Mouse (Mus musculus) thymus, postnatal 4 days (tissue): ENCODE results near the gene Adra1b.
A peak's percentile ranks its signal among the peaks of the same experiment; 100 is the strongest.

Experiments used
- DNase-seq: peaks from one replicate; pipeline ENCODE4 v3.0.0; 2021

Adra1b gene

DNA sequence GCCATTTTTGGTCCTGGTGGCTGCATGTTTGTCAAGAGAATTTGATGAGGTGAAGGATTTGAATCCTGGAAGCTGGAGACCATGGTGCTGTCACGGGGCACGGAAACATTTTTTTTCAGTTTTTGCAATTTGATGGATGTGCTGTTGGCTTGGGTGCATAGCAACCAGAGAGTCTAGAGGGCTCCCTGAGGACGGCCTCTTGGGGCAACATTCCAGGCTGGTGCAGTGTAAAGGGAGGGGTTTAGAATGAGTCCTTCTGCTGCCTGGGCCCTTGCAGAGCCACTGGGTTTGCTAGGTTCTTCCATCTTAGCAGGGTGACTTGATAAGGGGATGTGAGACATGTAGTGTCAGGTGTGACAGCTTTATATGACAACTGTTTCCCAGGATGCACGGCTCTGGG is 8.5 kb downstream of the Adra1b start:
- no peak for DNase-seq

- DNase-seq: no peak
These were observed 9.6 kb downstream of the Adra1b start for GRCm38 (mm10) chr11:43891457-43891856.

DNA sequence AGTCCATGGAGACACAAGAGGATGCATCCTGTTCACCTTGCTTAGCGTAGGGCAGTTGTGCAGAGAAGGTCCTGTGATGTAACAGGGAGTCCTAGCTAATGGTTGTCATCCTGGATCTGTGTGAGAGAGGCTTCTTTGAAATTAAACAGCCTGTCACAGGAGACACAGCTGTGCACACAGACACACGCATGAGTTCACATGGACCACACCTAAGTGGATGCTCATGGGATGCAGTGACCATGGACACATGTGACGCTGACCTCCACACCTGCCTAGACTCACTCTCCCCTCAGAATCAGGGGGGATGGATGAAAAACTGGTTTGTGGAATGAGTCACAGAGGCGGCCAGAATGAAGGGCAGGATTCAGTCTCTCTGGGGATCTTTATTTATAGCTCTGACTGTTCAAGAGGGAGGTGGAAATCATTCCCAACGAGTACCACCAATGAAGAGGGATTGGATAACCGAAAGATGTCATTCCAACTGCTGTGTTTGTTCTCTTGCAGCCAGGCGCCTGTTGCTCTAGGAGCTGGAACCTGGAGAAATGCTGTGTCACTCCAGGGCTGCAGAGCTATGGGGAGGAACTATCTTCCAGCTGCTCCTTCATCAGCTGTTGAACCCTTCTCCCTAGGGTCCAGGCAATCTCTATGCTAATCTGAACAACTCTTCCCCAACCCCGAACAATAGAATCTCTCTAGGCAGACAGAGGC is 11.6 kb downstream of the Adra1b start:
- no peak for DNase-seq

- DNase-seq: no peak
These were observed 12.3 kb downstream of the Adra1b start for GRCm38 (mm10) chr11:43888736-43889135.

GRCm38 (mm10) chr11:43887597-43887996 is 13.4 kb downstream of the Adra1b start:
- no peak for DNase-seq

- no peak for DNase-seq
These were observed 16.5 kb downstream of the Adra1b start for GRCm38 (mm10) chr11:43884521-43884920.

DNA sequence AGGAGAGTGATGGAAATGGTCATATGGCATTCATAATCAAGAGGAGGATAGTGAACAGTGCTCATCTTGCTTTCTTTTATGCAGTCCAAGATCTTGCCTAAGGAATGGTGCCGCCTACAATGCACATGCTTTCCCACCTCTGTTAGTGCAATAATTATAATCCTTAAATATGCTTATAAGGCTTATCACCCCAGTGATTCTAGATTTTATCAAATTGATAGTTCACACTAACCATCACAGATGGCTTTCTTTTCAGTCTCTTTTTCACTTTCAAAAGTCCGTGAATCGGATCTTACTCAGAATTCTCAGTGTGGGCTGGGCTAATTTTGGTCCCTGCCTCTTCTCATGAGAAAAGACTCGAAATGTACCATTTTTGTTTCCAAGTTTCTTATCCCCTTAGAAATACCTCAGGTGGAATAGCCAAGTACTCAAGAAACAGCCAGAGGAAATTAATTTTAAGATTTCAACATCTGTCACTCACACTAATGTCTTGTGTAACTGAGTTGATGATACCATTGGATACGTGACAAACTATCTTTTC is 17.3 kb downstream of the Adra1b start:
- no peak for DNase-seq

- DNase-seq: no peak
These were observed 23.8 kb downstream of the Adra1b start for GRCm38 (mm10) chr11:43877211-43877610.

DNA sequence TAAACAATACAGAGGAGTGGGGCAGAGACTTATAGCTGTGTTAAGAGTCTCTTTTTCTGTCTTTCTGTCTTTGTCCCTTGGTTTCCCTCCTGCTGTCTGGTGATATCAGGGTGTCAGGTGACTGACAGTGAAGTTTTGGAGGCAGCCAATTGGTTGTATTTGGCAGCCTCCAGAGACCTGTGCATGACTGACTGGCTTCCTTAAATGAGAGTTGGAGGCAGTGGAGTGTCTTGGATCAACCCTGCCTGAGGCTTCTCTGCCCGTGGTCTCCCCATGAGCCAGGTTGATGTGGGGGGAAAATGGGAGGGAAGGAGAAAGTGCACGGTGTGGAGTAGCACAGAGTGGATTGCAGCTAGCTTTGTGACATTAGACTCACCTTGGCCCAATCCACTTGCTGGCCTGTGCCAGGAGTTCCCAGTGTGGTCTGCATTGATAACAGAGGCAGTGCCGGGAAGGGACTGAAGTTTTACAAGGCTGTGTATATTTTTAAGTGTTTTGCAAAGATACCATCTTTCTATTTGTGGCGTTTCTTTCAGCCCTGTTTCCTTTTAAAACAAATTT is 33.2 kb downstream of the Adra1b start:
- DNase-seq: no peak

DNA sequence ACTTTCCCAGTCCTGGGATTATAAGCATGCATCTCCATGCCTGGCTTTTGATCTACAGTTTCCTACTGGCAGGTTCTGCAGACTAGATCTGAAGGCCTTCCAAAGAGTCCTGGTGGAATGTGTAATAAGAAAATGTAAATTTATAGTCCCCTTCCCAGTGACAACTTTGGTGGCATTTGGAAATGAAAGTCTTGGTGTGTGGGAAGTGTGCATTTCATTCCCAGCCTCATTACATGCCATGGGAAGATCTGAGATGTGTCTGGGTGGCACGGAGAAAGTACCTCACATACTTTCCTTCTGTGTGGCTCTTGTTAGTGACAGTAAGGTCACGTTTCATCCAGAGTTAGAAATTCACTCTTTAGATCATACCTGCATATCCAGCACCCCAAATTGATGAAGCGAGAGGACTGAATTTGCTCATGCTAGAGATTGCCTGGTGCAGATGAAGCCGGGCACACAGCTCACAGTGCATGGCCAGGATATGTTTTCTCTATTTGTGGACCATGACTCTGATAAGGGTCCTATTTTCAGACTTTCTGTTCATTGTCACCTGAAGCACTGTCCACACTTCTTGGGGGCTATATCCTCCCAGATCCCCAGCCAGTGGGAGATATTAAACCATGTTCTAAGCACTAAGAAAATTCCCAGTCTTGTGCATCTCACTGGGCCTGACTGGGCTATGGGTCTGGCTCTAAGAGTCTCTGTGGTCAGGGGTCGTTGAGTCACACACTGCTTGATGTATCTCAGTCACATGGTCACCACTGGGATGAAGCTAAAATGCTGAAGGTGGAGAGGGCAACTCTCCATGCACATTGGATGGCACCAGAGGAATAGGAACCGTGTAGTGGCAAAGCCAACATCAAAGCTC is 35.5 kb downstream of the Adra1b start:
- no peak for DNase-seq

- DNase-seq: no peak
These were observed 48.0 kb downstream of the Adra1b start for GRCm38 (mm10) chr11:43853046-43853445.

- DNase-seq: no peak
These were observed 53.0 kb downstream of the Adra1b start for GRCm38 (mm10) chr11:43848056-43848455.

DNA sequence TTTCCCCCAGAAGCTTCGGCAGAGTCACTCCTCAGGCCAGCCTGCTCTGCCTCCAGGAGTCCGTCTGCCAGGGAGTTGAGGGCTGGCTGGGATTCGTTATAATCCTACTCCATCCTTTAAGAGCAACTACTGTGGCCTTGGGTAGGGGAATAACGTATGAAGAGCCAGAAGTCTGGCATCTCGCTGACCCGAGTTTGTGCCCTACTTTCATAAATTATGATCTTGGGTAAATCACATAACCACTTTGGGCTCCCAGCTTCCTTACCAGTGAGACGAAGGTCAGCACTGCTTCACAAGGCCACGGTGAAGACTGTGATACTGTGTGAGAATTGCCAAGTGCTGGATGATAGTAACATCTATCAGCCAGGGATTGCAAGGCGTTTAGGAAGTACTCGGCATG is 59.4 kb downstream of the Adra1b start:
- no peak for DNase-seq

- no peak for DNase-seq
These were observed 60.5 kb downstream of the Adra1b start for GRCm38 (mm10) chr11:43840491-43840890.

DNA sequence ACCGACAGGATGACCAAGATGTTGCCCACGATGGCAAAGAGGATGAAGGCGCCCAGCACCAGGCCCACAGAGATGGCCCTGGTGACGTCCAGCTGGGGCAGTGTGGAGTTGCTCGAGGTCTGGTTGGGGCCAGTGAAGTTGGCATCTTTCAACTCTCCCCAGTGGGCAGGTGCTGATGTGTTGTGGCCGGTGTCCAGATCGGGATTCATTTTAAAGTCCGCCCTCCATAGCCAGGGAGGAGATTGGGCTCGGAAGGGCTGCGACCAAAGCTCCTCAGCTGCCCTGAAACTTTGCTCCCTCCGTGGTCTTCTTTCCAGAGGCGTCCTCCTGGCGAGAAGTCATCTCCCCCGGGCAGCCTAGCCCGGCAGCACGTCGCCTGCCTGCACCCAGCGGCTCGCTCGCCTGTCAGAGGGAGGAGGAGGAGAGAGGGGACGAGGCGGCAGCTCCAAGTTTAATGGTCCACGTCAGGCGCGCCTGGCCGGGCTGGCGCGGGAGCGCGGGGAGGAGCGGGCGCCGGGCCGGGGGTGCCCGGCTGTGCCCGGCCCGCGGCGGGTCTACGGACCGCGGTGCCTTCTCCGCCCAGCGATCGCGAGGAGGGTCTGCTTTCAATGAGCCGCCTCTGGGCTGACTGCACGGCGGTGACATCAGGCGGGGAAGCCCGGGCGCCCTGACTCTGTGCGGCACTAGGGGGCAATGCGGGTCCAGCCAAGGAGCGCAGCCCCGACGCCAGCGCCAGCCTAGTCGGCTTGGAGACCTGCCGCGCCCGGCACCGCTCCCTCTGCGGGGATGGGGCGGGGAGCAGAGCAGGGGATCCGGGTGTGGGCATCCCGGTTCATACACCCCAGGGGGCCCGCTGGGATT is 64.9 kb downstream of the Adra1b start:
- DNase-seq: peak; percentile 68

DNA sequence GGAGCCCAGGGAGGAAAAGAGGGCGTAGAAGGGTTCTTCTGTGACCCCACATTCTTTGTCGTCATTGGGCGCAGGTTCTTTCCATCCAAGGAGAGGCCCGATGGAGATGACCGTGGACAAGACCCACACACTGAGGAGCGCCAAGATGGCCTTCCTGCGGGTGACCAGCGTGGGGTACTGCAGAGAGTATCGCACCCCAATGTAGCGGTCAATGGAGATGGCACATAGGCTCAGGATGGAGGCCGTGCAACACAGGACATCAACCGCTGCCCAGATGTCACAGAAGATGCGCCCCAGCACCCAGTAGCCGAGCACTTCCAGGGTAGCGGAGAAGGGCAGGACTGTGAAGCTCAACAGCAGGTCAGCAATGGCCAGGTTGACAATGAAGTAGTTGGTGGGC is 65.6 kb downstream of the Adra1b start:
- no peak for DNase-seq

DNA sequence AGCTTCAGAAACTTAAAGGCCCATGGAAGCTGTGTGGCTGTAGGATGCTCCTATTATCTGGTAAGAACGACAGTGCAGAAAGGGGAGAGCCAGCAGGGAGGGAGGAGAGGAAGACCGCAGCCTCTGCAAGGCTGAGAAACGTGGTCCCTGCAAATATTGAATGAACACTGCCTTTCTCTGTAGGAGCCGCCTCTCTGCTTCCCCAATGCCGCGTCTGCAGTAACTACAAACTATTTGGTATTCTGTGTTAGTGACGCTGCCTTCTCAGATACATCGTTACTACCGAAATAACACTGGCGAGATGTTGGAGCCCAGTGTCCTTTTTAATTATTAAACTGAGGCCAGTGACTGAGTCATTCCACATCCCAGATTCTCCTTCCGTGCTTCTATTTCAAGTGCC is 66.5 kb downstream of the Adra1b start:
- no peak for DNase-seq

- no peak for DNase-seq
These were observed 69.5 kb downstream of the Adra1b start for GRCm38 (mm10) chr11:43831530-43831929.

DNA sequence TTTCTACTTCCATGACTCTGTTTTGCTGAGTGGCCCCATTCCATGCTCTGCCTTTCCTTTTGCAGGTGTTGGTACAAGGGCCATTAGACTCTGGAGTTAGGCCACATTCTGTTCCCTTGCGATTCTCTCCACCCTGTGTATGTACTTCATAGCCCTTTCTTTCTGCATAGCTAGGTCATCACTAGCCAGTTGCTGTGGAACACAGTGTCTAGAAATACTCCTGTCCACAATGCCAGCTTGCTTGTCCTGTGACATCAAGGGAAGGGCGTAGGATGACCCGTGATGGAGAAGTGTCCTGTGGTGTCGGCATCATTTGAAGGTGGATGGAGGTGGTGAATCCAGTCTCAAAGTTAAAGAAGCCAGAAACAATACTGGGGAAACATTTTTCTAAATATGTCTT is 74.2 kb downstream of the Adra1b start:
- DNase-seq: no peak

- no peak for DNase-seq
These were observed 77.7 kb downstream of the Adra1b start for GRCm38 (mm10) chr11:43823349-43823748.

GRCm38 (mm10) chr11:43820552-43821460 is 80.2 kb downstream of the Adra1b start:
- no peak for DNase-seq
